Mouse (Mus musculus) lung, embryonic 15.5 days (tissue): ENCODE measurements around the gene Pacrg. TPM values are rescaled to one million over a fixed set of nuclear protein-coding genes. Genes with fewer than 3 reads are reported as not detected.

Source experiments
- ATAC-seq: fragments of 200-750 bp; cut with Nextera tagmentation; 2 replicates; pipeline ENCODE4 v1.8.0; 2017; ENCODE audit warnings: moderate number of reproducible peaks, borderline replicate concordance; ENCODE audit not compliant: low FRiP score, low TSS enrichment; ENCODE audit errors: extremely low read depth
- H3K27ac ChIP-seq: fragments of 300-500 bp; sonication (generic); 2 replicates; pipeline ENCODE4 v1.5.1; 2015; ENCODE audit warnings: moderate library complexity, mild to moderate bottlenecking, inconsistent platforms
- H3K27me3 ChIP-seq: fragments of 300-500 bp; sonication (generic); 2 replicates; pipeline ENCODE4 v1.6.1; 2015; ENCODE audit warnings: inconsistent platforms
- H3K36me3 ChIP-seq: fragments of 300-500 bp; sonication (generic); 2 replicates; pipeline ENCODE4 v1.6.1; 2015; ENCODE audit warnings: inconsistent platforms
- H3K4me1 ChIP-seq: fragments of 300-500 bp; sonication (generic); 2 replicates; pipeline ENCODE4 v1.6.1; 2015; ENCODE audit warnings: inconsistent platforms
- H3K4me2 ChIP-seq: fragments of 300-500 bp; sonication (generic); 2 replicates; pipeline ENCODE4 v1.6.1; 2015; ENCODE audit warnings: inconsistent platforms, mild to moderate bottlenecking, moderate library complexity
- H3K4me3 ChIP-seq: fragments of 300-500 bp; sonication (generic); 2 replicates; pipeline ENCODE4 v1.5.1; 2015; ENCODE audit warnings: mild to moderate bottlenecking, inconsistent platforms
- H3K9ac ChIP-seq: fragments of 300-500 bp; sonication (generic); 2 replicates; pipeline ENCODE4 v1.6.1; 2015; ENCODE audit warnings: inconsistent platforms
- H3K9me3 ChIP-seq: fragments of 300-500 bp; sonication (generic); 2 replicates; pipeline ENCODE4 v1.6.1; 2016; ENCODE audit warnings: inconsistent platforms
- WGBS: fragments of 180-500 bp; shearing (Covaris S2); methylation state at CpG from one replicate; pipeline ENCODE4 v1.1.7; 2015; 5-methylcytosine and 5-hydroxymethylcytosine counted together
- polyA plus RNA-seq: library from polyadenylated mRNA; unstranded; fragments of >200 nt; fragmentation: Nextera tagmentation; extraction: Ambion mirVana; gene quantifications from 2 replicates; pipeline ENCODE4 v1.2.1, GENCODE M21; 2015

Gene Pacrg
- polyA plus RNA-seq, 1 experiment from 2014 or later, result 2.7 TPM

GRCm38 (mm10) chr17:10407031-10407722, 432.9 kb downstream of the Pacrg start:
- Histone ChIP-seq H3K27ac (no peak overlapping the region), H3K27me3 (no peaks in the 10 kb centered on the region), H3K4me1 (peaks cover 10% of the 10 kb centered on the region; the same call in 1 of the 2 replicates), H3K9ac (no peak overlapping the region), H3K4me3 (no peak overlapping the region), H3K36me3 (no peaks in the 10 kb centered on the region), H3K9me3 (no peaks in the 10 kb centered on the region), H3K4me2 (no peak overlapping the region)
- no peak for ATAC-seq
- WGBS, result 44% methylated on average over 7 of the region's 7 CpGs

- Histone ChIP-seq H3K4me2 (no peak overlapping the region), H3K4me1 (peaks cover 10% of the 10 kb centered on the region; the same call in 1 of the 2 replicates), H3K27ac (no peak overlapping the region), H3K9me3 (no peaks in the 10 kb centered on the region), H3K4me3 (no peak overlapping the region), H3K9ac (no peak overlapping the region), H3K27me3 (no peaks in the 10 kb centered on the region), H3K36me3 (no peaks in the 10 kb centered on the region)
- WGBS, result 63% methylated on average over 7 of the region's 7 CpGs
- no peak for ATAC-seq
Observed at GRCm38 (mm10) chr17:10406311-10406710, 433.8 kb downstream of the Pacrg start.

GRCm38 (mm10) chr17:10405906-10406305, 434.2 kb downstream of the Pacrg start:
- H3K4me1 ChIP-seq, result peaks cover 9% of the 10 kb centered on the region; the same call in 1 of the 2 replicates
- H3K9me3 ChIP-seq, result no peaks in the 10 kb centered on the region
- H3K27me3 ChIP-seq, result no peaks in the 10 kb centered on the region
- H3K36me3 ChIP-seq, result no peaks in the 10 kb centered on the region
- ATAC-seq, result no peak
- H3K27ac ChIP-seq, result no peak overlapping the region
- 71% methylated on average over 7 of the region's 7 CpGs for WGBS
- H3K4me3 ChIP-seq, result no peak overlapping the region
- H3K9ac ChIP-seq, result no peak overlapping the region
- no peak overlapping the region for H3K4me2 ChIP-seq

GRCm38 (mm10) chr17:10403186-10403585, 436.9 kb downstream of the Pacrg start:
- whole genome bisulfite sequencing, result 83% methylated on average over 11 of the region's 11 CpGs
- H3K4me2 ChIP-seq, result no peak overlapping the region
- H3K9me3 ChIP-seq, result no peaks in the 10 kb centered on the region
- H3K27ac ChIP-seq, result no peak overlapping the region
- no peak for ATAC-seq
- peaks cover 10% of the 10 kb centered on the region; the same call in 1 of the 2 replicates for H3K4me1 ChIP-seq
- H3K36me3 ChIP-seq, result no peaks in the 10 kb centered on the region
- no peak overlapping the region for H3K4me3 ChIP-seq
- no peaks in the 10 kb centered on the region for H3K27me3 ChIP-seq
- H3K9ac ChIP-seq, result no peak overlapping the region

- Histone ChIP-seq H3K9me3 (no peaks in the 10 kb centered on the region), H3K4me3 (no peak overlapping the region), H3K4me2 (no peak overlapping the region), H3K4me1 (peaks cover 16% of the 10 kb centered on the region), H3K27me3 (no peaks in the 10 kb centered on the region), H3K36me3 (no peaks in the 10 kb centered on the region), H3K9ac (no peak overlapping the region), H3K27ac (no peak overlapping the region)
- 83% methylated on average over 12 of the region's 12 CpGs for WGBS
- no peak for ATAC-seq
Observed at GRCm38 (mm10) chr17:10402064-10402640, 438.0 kb downstream of the Pacrg start.

- H3K4me2 ChIP-seq, result no peak overlapping the region
- H3K9me3 ChIP-seq, result no peaks in the 10 kb centered on the region
- peaks cover 16% of the 10 kb centered on the region for H3K4me1 ChIP-seq
- H3K36me3 ChIP-seq, result no peaks in the 10 kb centered on the region
- ATAC-seq, result no peak
- no peak overlapping the region for H3K4me3 ChIP-seq
- H3K27me3 ChIP-seq, result no peaks in the 10 kb centered on the region
- H3K9ac ChIP-seq, result no peak overlapping the region
- 77% methylated on average over 3 of the region's 3 CpGs for WGBS
- no peak overlapping the region for H3K27ac ChIP-seq
Observed at GRCm38 (mm10) chr17:10401529-10401928, 438.6 kb downstream of the Pacrg start.

GRCm38 (mm10) chr17:10399706-10400105, 440.4 kb downstream of the Pacrg start:
- Histone ChIP-seq H3K9ac (no peak overlapping the region), H3K9me3 (no peaks in the 10 kb centered on the region), H3K27me3 (no peaks in the 10 kb centered on the region), H3K4me2 (no peak overlapping the region), H3K4me3 (no peak overlapping the region), H3K27ac (no peak overlapping the region), H3K4me1 (peaks cover 16% of the 10 kb centered on the region), H3K36me3 (no peaks in the 10 kb centered on the region)
- WGBS, result 59% methylated on average over 10 of the region's 10 CpGs
- ATAC-seq, result no peak

- 77% methylated on average over 5 of the region's 5 CpGs for WGBS
- Histone ChIP-seq H3K36me3 (no peaks in the 10 kb centered on the region), H3K27me3 (no peaks in the 10 kb centered on the region), H3K4me3 (no peak overlapping the region), H3K9ac (no peak overlapping the region), H3K9me3 (no peaks in the 10 kb centered on the region), H3K4me2 (no peak overlapping the region), H3K27ac (peak overlapping the region; percentile 38), H3K4me1 (peaks cover 16% of the 10 kb centered on the region)
- no peak for ATAC-seq
Observed at GRCm38 (mm10) chr17:10398871-10399270, 441.2 kb downstream of the Pacrg start.

GRCm38 (mm10) chr17:10397924-10398627, 442.0 kb downstream of the Pacrg start:
- no peaks in the 10 kb centered on the region for H3K36me3 ChIP-seq
- H3K4me1 ChIP-seq, result peaks cover 16% of the 10 kb centered on the region
- peak; percentile 21; the same call in 1 of the 2 replicates for ATAC-seq
- H3K9me3 ChIP-seq, result no peaks in the 10 kb centered on the region
- no peak overlapping the region for H3K4me2 ChIP-seq
- no peak overlapping the region for H3K9ac ChIP-seq
- no peaks in the 10 kb centered on the region for H3K27me3 ChIP-seq
- WGBS, result 61% methylated on average over 10 of the region's 10 CpGs
- H3K4me3 ChIP-seq, result no peak overlapping the region
- H3K27ac ChIP-seq, result peak overlapping the region; percentile 59

- Histone ChIP-seq H3K4me1 (peaks cover 16% of the 10 kb centered on the region), H3K4me3 (no peak overlapping the region), H3K27me3 (no peaks in the 10 kb centered on the region), H3K36me3 (no peaks in the 10 kb centered on the region), H3K4me2 (no peak overlapping the region), H3K27ac (no peak overlapping the region), H3K9ac (no peak overlapping the region), H3K9me3 (no peaks in the 10 kb centered on the region)
- ATAC-seq, result no peak
- 42% methylated on average over 11 of the region's 11 CpGs for WGBS
Observed at GRCm38 (mm10) chr17:10397336-10397735, 442.8 kb downstream of the Pacrg start.

GRCm38 (mm10) chr17:10396863-10397262, 443.2 kb downstream of the Pacrg start:
- 87% methylated on average over 6 of the region's 6 CpGs for WGBS
- Histone ChIP-seq H3K4me2 (no peak overlapping the region), H3K4me1 (peaks cover 16% of the 10 kb centered on the region), H3K4me3 (no peak overlapping the region), H3K27me3 (no peaks in the 10 kb centered on the region), H3K9ac (no peak overlapping the region), H3K27ac (no peak overlapping the region), H3K9me3 (no peaks in the 10 kb centered on the region), H3K36me3 (no peaks in the 10 kb centered on the region)
- ATAC-seq, result no peak

- Histone ChIP-seq H3K9ac (no peak overlapping the region), H3K36me3 (no peaks in the 10 kb centered on the region), H3K4me3 (no peak overlapping the region), H3K27ac (no peak overlapping the region), H3K4me2 (no peak overlapping the region), H3K4me1 (peaks cover 25% of the 10 kb centered on the region), H3K9me3 (no peaks in the 10 kb centered on the region), H3K27me3 (no peaks in the 10 kb centered on the region)
- WGBS, result 83% methylated on average over 8 of the region's 8 CpGs
- ATAC-seq, result no peak
Observed at GRCm38 (mm10) chr17:10394855-10395254, 445.3 kb downstream of the Pacrg start.
